Mouse (Mus musculus): ENCODE results near the gene Cactin.

DNA sequence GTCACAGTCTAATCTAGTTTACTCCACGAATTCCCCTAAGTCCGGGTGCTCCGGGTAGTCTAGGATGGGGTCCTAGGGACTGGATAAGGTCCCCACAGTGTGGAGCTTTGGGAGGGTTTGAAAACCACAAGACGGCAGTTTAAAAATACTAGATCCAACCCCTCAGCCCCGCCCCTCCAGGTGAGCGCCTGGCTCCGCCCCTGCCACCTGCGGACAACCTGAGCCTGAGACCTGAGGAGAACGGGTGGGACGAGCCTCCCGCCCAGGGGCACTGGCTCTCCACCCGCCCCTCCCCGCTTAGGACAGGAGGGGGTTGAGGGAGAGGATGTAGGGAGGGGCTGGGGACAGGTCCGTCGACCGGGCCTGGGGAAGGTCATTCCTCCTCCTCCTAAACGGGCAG lies 36.2 kb upstream of the Cactin start:
- no peak for TF ChIP-seq CTCF (conservative IDR thresholded peaks at IDR 0.05; ENCODE audit: low read length)
- no peak for TF ChIP-seq POU5F1 (IDR thresholded peaks at IDR 0.05; ENCODE audit: borderline replicate concordance, low read length)
- no peak for TF ChIP-seq NANOG (IDR thresholded peaks at IDR 0.05; ENCODE audit: borderline replicate concordance, low read length)

Data from E14TG2a.4 (cell line).